Mouse (Mus musculus) layer of hippocampus, postnatal 10 days (tissue): ENCODE data around the gene Tpst2. TPM values are rescaled to one million over a fixed set of nuclear protein-coding genes. Genes with fewer than 3 reads are reported as not detected.
"Not testable (repeated sequence)": the region's sequence is repeated elsewhere in the genome, so short reads cannot be mapped to it uniquely, and the experiment has no call there.

Experiments
- DNase-seq, 2 experiments: peaks; one replicate each; pipeline ENCODE4 v3.0.0; 2021; ENCODE audit warnings: low spot score in 2 of 2
- total RNA-seq, 2 experiments: library from RNA; stranded (reverse); gene quantifications; 2 replicates each; pipeline ENCODE4 v1.2.3; 2021

Gene Tpst2
- total RNA-seq, 2 experiments from 2014 or later = 34.0 to 38.9 TPM

DNA sequence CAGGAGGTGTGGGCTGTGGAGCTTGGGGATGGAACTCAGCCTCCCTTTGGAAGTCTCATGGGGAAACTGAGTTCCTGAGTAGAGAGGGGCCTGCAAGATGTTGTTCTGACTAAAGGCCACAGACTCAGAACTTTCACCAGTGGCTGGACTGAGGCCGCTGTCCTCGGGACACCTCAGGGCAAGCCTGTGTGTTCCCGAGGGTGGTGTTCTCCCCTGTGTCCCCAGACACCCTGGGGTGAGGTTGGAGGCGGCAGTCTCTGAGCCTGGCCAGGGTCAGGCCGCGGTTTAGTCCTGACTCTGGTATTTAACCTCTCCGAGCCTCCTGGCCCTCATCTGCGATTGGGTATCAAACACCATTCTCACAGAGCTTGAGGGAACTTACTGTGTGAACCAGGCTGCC lies 19.1 kb downstream of the Tpst2 start:
- DNase-seq = no peak

DNA sequence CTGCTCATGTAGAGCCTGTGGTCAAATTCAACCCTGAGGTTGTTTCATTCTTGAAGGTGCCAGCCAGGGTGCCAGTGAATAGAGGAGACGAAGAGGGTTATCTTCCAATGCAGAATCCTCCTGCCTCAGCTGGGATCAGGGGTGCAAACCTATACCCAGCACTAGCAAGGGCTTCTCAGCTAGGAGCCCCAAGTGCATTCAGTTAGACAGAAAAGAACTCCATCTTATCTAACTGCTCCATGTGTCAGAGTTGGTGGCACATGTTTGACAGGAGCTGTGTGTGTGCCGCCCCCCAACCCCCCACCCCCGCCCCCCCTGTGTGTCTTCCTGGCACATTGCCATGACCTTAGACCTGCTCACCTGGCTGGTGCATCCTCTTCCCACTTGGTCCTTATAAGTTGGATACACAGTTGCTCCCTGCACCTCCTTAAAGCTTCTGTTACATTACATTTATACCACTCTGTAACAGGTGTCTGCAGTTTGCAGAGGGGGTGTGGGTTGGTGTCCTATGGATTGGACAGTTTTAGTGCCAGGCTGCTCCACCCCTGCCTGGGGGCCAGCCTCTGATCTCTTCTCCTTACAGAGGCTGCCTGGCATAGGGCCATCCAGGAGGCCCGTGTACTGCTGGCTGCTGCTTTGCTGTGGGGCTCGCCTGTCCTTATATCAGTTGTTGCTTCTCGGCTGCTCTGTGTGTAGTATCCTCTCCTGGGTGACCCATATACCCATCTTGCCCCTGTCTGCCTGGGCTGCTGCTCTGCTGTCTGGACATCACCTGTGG lies 20.1 kb downstream of the Tpst2 start:
- DNase-seq = no peak

DNA sequence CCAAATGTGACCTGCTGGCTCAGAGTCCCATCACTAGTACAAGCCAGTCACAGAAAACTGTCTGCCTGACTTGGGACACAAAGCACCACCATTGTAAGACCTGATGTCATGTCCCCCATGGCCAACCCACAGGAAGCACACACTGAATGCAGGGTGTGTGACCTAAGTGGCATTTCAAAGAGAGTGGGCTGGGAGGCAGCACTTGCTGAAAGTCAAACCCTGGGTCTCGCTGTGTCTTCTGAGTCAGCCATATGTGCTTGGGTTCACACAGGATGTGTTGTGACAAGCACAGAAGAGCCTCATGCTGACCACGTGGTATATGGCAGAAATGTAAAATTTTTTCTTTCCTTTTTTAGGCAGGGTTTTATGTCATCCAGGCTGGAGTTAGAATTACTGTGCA lies 20.8 kb downstream of the Tpst2 start:
- DNase-seq = no peak

DNA sequence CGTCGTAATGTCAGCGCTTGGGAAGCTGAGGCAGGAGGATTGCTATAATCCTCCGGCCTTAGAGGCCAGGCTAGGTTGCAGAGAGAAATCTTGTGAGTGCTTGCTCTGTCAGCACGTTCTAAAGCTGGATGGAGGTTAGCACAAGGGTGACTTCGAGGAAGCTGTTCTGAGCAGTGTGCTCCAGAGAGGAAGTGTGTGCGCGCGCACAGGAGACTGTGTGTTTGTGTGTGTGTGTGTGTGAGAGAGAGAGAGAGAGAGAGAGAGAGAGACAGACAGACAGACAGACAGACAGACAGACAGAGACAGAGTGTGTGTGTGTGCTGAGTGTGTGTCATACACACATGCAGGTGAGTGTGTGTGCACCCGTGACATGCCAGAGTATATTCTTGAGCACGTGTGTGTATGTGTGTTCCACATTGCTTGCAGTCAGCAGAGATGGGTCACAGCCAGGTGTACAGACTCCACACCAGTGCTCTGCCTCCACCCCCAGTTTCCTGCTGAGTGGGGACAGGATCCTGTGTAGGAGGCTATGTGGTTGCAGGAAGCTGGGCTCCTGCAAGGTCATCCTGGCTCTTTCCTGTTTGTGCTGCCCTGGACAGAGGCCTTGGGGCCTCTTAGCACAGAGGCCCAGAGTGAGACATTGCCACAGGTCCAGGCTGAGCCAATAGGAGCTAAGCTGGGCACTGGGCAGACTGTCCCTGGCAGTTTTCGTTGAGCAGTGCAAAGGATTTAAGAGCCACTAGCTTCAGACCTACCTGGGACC lies 21.9 kb downstream of the Tpst2 start:
- no peak for DNase-seq

DNA sequence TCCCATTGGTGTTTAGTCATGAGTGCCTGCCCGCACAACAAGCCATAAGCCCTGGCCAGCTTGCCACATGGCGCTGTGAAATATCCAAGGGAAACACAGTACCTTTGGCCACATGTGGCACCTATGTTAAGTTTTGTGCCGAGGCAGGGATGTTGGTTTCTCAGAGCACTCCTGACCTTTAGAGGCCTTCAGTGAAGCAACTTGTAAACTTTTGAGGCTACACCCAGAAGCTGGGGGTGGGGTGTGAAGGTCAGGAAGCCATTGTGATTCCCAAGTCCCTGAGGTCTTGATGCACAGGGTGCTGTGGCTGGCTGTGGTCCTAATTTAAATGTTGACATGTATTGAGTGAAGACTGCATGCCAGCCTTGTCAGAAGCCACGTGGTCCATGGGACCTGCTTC lies 22.9 kb downstream of the Tpst2 start:
- no peak for DNase-seq

DNA sequence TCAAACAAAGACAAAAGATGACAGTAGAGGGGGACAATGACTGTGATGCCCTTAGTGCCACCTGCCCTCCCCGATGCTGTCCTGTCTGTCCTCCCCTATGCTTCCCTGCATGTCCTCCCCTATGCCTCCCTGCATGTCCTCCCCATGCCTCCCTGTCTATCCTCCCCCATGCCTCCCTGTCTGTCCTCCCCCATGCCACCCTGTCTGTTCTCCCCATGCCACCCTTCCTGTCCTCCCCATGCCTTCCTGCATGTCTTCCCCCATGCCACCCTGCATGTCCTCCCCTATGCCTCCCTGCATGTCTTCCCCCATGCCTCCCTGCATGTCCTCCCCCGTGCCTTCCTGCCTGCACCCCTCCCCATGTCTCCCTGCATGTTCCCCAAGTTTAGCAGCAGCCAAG lies 23.6 kb downstream of the Tpst2 start:
- no peak for DNase-seq

DNA sequence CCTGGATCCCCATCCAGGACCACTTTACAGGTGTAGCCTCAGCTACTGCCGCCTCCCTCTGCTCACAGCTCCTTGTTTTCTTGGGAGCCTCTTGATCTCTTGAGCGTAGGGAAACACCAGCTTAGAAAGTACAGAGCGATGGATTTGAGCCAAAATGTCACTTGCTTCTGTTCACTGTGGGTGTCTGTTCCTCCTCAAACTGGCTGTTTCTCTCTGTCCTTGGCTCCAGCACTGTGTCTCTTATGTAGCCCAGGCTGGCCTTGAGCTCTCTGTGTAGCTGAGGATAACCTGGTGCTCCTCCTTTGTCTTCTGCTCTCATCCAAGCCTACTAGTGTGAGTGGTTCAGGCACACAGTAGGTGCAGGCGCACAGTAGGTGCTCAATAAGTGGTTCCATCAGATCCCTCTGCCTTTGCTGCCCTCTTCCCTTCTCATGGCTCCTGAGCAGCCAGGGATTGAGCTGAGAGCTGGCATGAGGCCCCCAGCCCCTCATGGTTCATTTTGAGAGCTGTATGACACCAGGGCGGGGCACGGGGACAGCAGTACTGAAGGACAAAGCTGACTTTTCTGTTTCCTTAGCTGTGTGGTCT lies 24.3 kb downstream of the Tpst2 start:
- DNase-seq = no peak

DNA sequence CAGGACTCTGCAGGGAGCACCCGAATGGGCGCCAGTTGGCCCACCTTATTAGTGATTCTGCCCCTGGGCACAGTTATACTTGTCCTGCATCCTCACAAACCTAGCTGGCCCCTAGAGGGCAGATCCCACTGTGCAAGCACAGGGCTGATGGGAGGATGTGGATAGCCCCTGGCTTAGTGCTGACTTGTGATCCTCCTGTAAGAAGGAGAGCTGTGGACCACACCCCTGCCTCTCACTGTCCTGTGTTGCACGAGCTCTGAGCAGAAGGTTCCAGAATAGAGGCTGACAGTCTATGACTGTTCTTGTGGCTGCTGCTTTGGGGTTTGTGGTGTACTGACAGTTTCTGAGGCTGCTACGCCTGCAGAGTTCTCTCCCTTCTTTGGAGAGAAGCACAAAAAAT lies 25.2 kb downstream of the Tpst2 start:
- DNase-seq = no peak

DNA sequence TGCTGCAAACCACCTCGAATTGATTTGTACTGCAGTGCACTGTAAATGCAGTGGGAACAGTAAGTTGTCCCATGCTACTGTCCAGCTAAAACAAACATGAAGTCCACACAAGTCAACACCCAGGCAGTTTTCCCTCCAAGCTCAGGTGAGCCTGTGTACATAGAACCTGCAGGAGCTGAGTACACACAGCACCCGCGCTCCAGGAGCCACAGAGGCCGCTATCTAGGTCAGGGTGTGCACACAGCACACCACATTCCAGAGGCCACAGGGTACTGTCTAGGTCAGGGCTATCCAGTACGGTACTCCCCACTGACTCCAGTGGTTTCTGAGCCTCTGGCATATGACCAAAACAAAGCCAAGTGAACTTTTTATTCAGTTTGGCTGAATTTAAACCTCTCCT lies 25.8 kb downstream of the Tpst2 start:
- no peak for DNase-seq

DNA sequence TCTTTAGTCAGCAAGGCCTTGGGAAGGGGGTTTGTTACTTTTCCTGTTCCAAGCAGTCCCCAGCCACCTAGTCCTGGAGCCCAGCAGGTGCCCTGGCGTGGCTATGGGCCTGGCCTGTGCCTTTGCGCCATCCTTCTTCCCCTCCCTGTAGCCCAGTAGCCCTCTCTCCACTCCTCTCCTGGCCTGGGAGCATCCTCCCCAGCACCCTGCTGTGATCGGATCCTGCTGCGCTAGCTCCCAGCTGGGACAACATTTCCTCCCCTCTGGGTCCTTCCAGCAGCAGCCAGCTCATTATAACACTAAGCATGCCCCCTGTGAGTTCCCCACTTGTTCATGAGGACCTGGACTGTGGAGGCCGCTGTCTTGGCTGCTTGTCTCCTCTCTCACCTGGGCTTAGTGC lies 29.4 kb downstream of the Tpst2 start:
- DNase-seq = no peak

DNA sequence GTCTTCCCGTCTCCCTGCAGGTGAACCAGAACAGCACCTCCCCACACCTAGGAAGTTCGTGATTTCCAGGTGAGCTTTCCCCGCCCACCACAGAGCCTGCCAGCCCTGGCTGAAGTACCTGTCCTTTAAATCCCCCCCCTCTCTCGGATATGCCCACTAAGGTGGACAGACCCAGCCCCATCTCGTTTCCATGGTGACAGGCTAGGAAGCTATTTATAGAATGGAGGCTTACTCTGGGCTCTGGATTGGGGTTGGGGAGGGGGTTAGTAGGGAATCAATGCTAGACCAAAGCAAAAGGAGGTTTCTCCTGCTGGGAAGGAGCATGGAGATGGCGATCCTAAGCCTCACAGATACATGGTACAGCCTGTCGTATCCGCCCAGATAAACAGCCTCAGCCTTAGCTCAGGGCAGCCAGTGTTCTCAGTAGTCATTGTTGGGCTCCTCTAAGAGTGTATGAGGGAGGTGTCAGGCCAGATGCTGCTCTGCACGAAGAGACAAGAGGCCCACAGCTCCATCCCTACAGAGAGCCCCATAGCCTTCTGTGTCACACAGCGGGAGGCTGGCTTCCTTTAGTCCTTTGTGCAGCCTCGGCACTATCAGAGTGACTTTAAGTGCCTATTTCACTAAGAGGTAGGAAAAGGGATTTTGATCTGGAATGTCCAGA lies 36.9 kb downstream of the Tpst2 start:
- no peak for DNase-seq

DNA sequence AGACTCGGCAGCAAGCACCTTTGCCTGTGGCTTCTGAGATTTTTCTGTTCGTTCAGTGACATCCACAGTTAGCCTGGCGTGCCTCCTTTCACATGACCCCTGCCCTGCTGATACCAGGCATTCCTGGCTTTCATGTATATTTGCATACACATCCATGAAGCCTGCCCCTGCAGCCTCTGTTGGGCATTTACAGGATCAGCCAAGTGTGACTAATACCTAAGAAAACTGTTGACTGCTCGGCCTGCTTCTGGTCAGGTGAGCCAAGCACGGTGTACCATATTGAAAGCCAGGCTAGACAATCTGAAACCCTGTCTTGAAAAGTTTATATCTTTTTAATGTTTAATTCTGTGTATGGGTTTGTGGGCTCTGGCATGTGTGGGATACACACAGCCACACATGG lies 40.0 kb downstream of the Tpst2 start:
- no peak for DNase-seq

DNA sequence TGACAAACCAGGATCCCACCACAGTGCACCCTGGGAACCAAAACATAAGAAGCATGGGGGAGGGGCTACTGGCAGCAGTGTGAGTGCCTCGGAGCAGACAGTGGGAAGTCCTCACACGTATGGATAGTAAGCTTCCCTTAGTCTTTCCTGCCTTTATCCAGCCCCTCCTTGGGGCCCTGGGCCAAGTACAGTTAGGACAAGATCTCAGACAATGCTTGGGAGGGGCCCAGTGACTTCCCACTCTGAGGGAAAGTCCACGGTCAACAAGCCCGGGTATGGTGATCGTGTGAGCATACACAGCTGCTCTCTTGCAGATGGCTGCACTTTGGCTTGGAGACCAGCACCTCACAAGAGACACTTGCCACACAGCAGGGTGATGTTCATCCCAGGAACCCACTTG lies 40.8 kb downstream of the Tpst2 start:
- no peak for DNase-seq

DNA sequence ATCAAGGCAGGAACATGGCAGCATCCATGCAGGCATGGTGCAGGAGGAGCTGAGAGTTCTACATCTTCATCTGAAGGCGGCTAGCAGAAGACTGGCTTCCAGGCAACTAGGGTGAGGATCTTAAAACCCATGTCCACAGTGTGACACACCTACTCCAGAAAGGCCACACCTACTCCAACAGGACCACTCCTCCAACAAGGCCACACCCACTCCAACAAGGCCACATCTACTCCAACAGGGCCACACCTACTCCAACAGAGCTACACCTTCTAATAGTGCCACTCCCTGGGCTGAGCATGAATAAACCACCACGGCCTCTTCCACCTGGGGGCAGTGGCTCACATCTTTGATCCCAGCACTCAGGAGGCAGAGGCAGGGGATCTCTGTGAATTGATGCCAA lies 42.9 kb downstream of the Tpst2 start:
- not testable (repeated sequence) for DNase-seq

DNA sequence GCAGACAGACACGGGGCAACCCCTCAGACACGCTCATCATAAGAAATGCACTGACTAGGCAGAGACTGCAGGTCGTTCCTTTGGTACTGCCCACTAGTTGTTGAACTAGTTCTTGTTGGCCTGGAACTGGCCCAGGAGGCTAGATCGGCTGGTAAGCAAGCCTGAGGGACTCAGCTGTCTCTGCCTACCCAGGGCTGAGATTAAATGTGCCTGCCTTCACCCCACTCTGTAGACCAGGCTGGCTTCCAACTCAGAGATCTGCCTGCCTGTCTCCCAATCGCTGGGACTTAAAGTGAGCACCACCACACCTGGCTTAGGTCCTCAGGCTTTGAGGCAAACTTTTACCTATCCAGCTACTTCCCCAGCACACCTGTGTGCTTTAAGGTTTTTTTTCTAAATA lies 43.9 kb downstream of the Tpst2 start:
- DNase-seq = no peak

DNA sequence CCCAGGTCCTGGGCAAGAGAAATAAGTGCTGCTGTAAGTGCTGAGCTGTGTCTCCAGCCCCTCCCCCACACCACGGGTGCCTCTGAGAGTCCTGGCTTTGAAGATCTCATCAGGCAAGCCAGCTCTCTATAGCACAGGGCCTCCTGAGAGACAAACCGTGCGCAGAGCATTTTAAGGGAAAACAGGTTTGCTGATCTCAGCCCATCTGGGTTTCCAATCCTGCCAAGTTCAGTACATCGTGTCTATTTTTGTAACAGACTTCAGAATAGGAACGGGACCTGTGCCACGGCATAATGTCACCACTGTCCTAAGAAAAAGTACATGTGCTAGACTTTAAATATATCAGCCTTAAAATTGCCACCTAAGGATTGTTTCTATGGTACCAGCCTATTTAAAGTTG lies 44.4 kb downstream of the Tpst2 start:
- DNase-seq = peak; percentile 46 to 57

DNA sequence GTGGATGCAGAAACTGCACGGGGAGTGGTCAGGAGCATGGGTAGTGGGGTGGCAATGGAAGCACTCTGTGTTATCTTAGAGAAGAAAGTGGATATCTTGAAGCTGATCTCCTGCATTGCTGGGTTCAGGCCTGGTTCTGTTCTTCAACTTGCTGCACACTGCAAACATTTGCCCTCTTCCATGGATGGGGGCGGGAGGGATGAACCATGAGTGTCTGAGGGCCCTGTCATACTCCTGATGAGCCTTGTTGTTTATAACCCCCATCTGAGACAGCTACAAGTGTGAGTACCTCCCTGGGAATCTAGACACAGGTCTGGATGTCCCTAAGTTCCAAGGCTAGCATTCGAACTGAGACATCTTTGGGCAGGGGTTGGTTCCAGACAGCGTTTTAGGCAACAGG lies 44.9 kb downstream of the Tpst2 start:
- no peak for DNase-seq

DNA sequence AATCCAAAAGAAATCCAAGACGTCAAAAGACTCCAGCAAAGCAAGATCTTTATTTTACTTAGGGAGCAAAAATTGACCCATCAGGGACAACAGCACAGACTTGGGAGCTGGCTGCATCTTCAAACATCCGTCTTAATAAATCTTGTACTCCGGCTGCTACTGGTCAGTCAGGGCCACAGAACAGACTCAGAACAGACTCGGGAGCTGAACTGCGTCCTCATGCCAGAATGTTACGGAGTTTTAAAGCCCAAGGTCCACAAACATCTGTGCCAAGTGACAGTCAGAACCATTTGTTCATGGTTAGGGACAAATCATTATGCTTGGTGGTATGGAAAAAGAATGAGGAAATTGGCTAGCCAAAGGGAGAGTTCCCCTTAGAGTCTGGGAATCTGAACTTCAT lies 46.8 kb downstream of the Tpst2 start:
- DNase-seq = no peak

DNA sequence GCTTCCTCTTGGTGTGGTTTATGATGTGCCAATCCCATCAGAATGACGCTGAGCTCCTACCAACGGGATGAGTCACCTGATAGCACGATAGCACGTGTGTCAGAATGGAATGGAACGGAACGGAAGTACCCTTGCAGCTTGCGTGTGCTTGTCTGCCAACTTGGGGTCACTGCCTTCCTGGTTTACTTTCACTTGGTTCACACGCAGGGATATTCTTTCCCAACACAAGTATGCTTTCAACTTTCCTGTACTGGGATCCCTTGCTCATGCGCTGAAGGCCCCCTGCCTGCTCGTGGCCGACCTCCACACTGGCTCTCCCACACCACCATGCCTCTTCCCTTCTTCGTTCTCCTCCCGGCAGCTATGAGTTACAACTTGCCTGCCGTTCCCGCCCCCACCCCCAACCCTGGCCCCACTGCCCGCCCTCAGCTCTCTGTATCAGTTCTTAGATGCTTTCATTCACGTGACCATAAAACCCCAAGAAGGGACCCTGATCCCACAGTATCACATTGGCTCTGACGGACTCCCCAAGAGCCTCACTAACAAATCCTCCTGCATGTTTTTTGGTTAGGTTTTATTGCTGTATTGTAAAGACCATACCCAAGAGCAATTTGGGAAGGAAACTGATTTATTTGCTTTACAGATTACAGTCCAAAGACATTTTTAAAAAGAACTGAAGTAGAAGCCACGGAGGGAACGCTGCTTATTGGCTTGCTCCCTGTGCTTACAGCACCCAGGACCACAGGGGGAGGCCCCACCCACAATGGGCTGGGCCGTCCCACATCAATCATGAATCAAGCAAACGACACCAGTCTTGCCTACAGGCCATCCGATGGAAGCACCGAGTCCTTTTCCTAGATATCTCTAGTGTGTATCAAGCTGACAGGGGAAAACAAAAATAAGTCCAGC lies 48.4 kb downstream of the Tpst2 start:
- no peak for DNase-seq

DNA sequence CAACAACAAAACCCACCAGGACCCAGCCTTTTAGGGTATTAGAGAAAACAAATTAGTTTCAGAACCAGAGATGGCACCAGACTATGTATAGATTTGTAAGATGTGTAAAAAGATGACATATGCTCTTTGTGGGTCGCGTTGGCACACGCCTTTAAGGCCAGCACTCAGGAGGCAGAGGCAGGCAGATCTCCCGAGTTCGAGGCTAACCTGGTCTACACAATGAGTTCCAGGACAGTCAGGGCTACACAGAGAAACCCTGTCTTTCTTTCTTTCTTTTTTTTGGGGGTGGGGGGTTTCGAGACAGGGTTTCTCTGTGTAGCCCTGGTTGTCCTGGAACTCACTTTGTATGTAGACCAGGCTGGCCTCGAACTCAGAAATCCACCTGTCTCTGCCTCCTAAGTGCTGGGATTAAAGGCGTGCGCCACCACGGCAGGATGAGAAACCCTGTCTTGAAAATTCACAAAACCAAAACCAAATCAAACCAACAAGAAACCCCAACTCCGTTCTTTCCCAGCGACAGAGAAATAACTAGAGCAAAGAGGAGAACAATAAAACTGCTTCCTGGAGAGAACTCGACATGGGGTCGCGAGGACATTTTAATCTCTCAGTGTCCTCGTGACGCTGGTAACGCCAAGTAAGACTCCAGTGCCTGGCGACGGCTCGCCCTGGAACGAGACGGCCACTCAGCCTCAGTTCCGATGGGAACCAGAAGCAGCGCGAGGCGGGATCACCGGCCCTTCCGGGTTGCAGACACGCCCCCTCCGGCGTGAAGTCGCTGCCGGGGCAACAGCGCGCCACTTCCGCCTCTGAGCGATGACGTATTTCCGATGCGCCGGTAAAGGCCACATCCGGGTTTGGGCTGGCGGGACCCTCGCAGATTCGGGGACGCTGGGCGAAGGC lies 49.3 kb downstream of the Tpst2 start, which contains the start of gene Tfip11:
Tfip11 (plus strand) TSS at position 813 of the 900 bp plus-strand sequence.
- peak; percentile 97 for DNase-seq
